Mouse (Mus musculus) heart, adult 2 months (tissue): ENCODE measurements around the gene Mfsd2a. TPM values are rescaled to one million over a fixed set of nuclear protein-coding genes. Genes with fewer than 3 reads are reported as not detected.
A peak's percentile ranks its signal among the peaks of the same experiment; 100 is the strongest.

Experiments used
- DNase-seq, 2 experiments: peaks; one replicate each; pipeline ENCODE4 v3.0.0; 2021
- H3K27ac ChIP-seq: fragments of 200-600 bp; 2 replicates; pipeline ENCODE4 v1.8.1; 2022
- H3K27me3 ChIP-seq: fragments of 200-500 bp; 2 replicates; pipeline ENCODE4 v1.6.1; 2012; ENCODE audit warnings: mild to moderate bottlenecking, low read length, inconsistent platforms, mixed read lengths; ENCODE audit not compliant: control insufficient read depth, insufficient read depth
- H3K36me3 ChIP-seq: fragments of 200-500 bp; 2 replicates; pipeline ENCODE4 v1.6.1; 2012; ENCODE audit warnings: low read length, inconsistent platforms; ENCODE audit not compliant: control insufficient read depth, insufficient read depth
- H3K4me1 ChIP-seq: fragments of 200-500 bp; 2 replicates; pipeline ENCODE4 v1.6.1; 2011; ENCODE audit warnings: low read length; ENCODE audit not compliant: control insufficient read depth, insufficient read depth
- H3K4me3 ChIP-seq: fragments of 200-600 bp; 2 replicates; pipeline ENCODE4 v1.8.1; 2022
- H3K79me2 ChIP-seq: fragments of 200-500 bp; replicated peaks from 2 replicates; pipeline ENCODE4 v1.6.1; 2012; ENCODE audit warnings: mild to moderate bottlenecking, inconsistent platforms, low read length, moderate library complexity, mixed read lengths; ENCODE audit not compliant: control insufficient read depth, insufficient read depth
- H3K9ac ChIP-seq: fragments of 200-500 bp; 2 replicates; pipeline ENCODE4 v1.6.1; 2012; ENCODE audit warnings: low read depth, mild to moderate bottlenecking, control low read depth, inconsistent platforms, low read length, mixed read lengths
- CTCF ChIP-seq: fragments of 200-600 bp; IDR thresholded peaks from 2 replicates; pipeline ENCODE4 v1.8.1; 2022; ENCODE audit warnings: antibody characterized with exemption, mild to moderate bottlenecking, moderate library complexity
- EP300 ChIP-seq: fragments of 200-500 bp; IDR thresholded peaks from 2 replicates; pipeline ENCODE4 v1.6.1; 2011; ENCODE audit warnings: low read depth, low read length, control low read depth; ENCODE audit not compliant: insufficient read depth
- POLR2A ChIP-seq: fragments of 200-500 bp; IDR thresholded peaks from 2 replicates; pipeline ENCODE4 v1.6.1; 2011; ENCODE audit warnings: mild to moderate bottlenecking, low read depth, low read length, control low read depth; ENCODE audit not compliant: insufficient read depth
- WGBS: fragments of 180-500 bp; shearing (Covaris S2); methylation state at CpG from one replicate; pipeline ENCODE4 v1.1.7; 2018; 5-methylcytosine and 5-hydroxymethylcytosine counted together
- intact Hi-C: fragments of 180-260 bp; cut with DNase I; formaldehyde crosslinking; loops from one replicate; pipeline ENCODE4 v1.15.1; 2025
- polyA plus RNA-seq: library from polyadenylated mRNA; depleted of rRNA; stranded (reverse); fragments of >200 nt; gene quantifications from 2 replicates; pipeline ENCODE4 v1.2.3, GENCODE M21; 2012
- total RNA-seq, 2 experiments: library from RNA; stranded (reverse); gene quantifications; 2 replicates each; pipeline ENCODE4 v1.2.3; 2021

Gene Mfsd2a
- total and polyA plus RNA-seq, 3 experiments = 0.12 to 0.39 (median 0.23) TPM

- DNase-seq = peak; percentile 31 to 36
- WGBS = 74% methylated on average over 15 of the region's 15 CpGs
- Histone ChIP-seq H3K9ac (no peak overlapping the region), H3K36me3 (no peaks in the 10 kb centered on the region), H3K79me2 (no peaks in the 10 kb centered on the region), H3K27ac (0 out of 2 replicates have a peak overlapping the region, but pooled peaks have one; percentile 1), H3K4me3 (no peak overlapping the region), H3K27me3 (no peaks in the 10 kb centered on the region), H3K4me1 (no peaks in the 10 kb centered on the region; the same call in 1 of the 2 replicates)
- intact Hi-C loops = no loop called here
- TF ChIP-seq EP300 = no peak
- no peak for TF ChIP-seq POLR2A
- TF ChIP-seq CTCF = no peak
Measured at GRCm38 (mm10) chr4:122923392-122924344, 37.3 kb downstream of the Mfsd2a start.

- Histone ChIP-seq H3K27ac (no peak overlapping the region), H3K27me3 (no peaks in the 10 kb centered on the region), H3K36me3 (no peaks in the 10 kb centered on the region), H3K4me1 (no peaks in the 10 kb centered on the region; the same call in 1 of the 2 replicates), H3K4me3 (no peak overlapping the region), H3K9ac (no peak overlapping the region), H3K79me2 (no peaks in the 10 kb centered on the region)
- no peak for DNase-seq
- WGBS = 23% methylated on average over 1 of the region's 1 CpGs
- intact Hi-C loops = no loop called here
- no peak for TF ChIP-seq POLR2A
- TF ChIP-seq CTCF = no peak
- no peak for TF ChIP-seq EP300
Measured at GRCm38 (mm10) chr4:122922841-122923240, 38.1 kb downstream of the Mfsd2a start.

- 66% methylated on average over 4 of the region's 4 CpGs for WGBS
- no peaks in the 10 kb centered on the region for H3K36me3 ChIP-seq
Measured at GRCm38 (mm10) chr4:122915985-122916384, 45.0 kb downstream of the Mfsd2a start.

GRCm38 (mm10) chr4:122914186-122914585 is 46.8 kb downstream of the Mfsd2a start:
- intact Hi-C loops = no loop called here
- Histone ChIP-seq H3K4me3 (no peak overlapping the region), H3K27me3 (no peaks in the 10 kb centered on the region), H3K79me2 (no peaks in the 10 kb centered on the region), H3K9ac (no peak overlapping the region), H3K27ac (no peak overlapping the region), H3K4me1 (no peaks in the 10 kb centered on the region; the same call in 1 of the 2 replicates), H3K36me3 (no peaks in the 10 kb centered on the region)
- 21% methylated on average over 7 of the region's 7 CpGs for WGBS
- TF ChIP-seq POLR2A (no peak), CTCF (no peak), EP300 (no peak)
- DNase-seq = no peak

More at GRCm38 (mm10) chr4:122915985-122916384, 45.0 kb downstream of the Mfsd2a start:
- intact Hi-C loops = no loop called here
- Histone ChIP-seq H3K27me3 (no peaks in the 10 kb centered on the region), H3K79me2 (no peaks in the 10 kb centered on the region), H3K4me3 (no peak overlapping the region), H3K9ac (no peak overlapping the region), H3K4me1 (no peaks in the 10 kb centered on the region; the same call in 1 of the 2 replicates), H3K27ac (no peak overlapping the region)
- TF ChIP-seq POLR2A (no peak), CTCF (no peak), EP300 (no peak)
- DNase-seq = no peak

GRCm38 (mm10) chr4:122912613-122913012 is 48.4 kb downstream of the Mfsd2a start:
- 71% methylated on average over 5 of the region's 5 CpGs for WGBS
- intact Hi-C loops = no loop called here

GRCm38 (mm10) chr4:122910577-122910976 is 50.4 kb downstream of the Mfsd2a start:
- TF ChIP-seq CTCF (peak; percentile 73), POLR2A (no peak)
- Histone ChIP-seq H3K4me1 (no peaks in the 10 kb centered on the region; the same call in 1 of the 2 replicates), H3K36me3 (no peaks in the 10 kb centered on the region), H3K79me2 (no peaks in the 10 kb centered on the region), H3K4me3 (no peak overlapping the region), H3K27ac (no peak overlapping the region), H3K9ac (no peak overlapping the region), H3K27me3 (no peaks in the 10 kb centered on the region)
- DNase-seq = no peak
- intact Hi-C loops = no loop called here
- WGBS = 47% methylated on average over 6 of the region's 6 CpGs

More at GRCm38 (mm10) chr4:122912613-122913012, 48.4 kb downstream of the Mfsd2a start:
- H3K79me2 ChIP-seq = no peaks in the 10 kb centered on the region
- no peaks in the 10 kb centered on the region; the same call in 1 of the 2 replicates for H3K4me1 ChIP-seq
- no peaks in the 10 kb centered on the region for H3K36me3 ChIP-seq
- TF ChIP-seq CTCF (peak; percentile 54), EP300 (no peak)
- no peak for DNase-seq
- no peak overlapping the region for H3K9ac ChIP-seq
- no peak overlapping the region for H3K27ac ChIP-seq
- H3K4me3 ChIP-seq = no peak overlapping the region
- no peaks in the 10 kb centered on the region for H3K27me3 ChIP-seq
